Mouse (Mus musculus): ENCODE results near the gene Slc7a5.

GRCm38 (mm10) chr8:121897205-121897604, 10.3 kb downstream of the Slc7a5 start:
- no peak for TF ChIP-seq CTCF (IDR thresholded peaks at IDR 0.05; ENCODE audit: low read depth)
- TF ChIP-seq EP300 (IDR thresholded peaks at IDR 0.05; ENCODE audit: low read depth), result no peak

All from liver, postnatal 0 days (tissue).